Mouse (Mus musculus): Measurements from ENCODE around the gene Ccdc34.

The Ccdc34 gene

GRCm38 (mm10) chr2:110182248-110182647 lies 164.6 kb downstream of the Ccdc34 start:
- peak; percentile 79 to 81 for DNase-seq

- no peak for DNase-seq
Observed at GRCm38 (mm10) chr2:110182795-110183486, 165.3 kb downstream of the Ccdc34 start.

- peak; percentile 75 to 76 for DNase-seq
Observed at GRCm38 (mm10) chr2:110184071-110184470, 166.5 kb downstream of the Ccdc34 start.

- DNase-seq, result no peak
Observed at GRCm38 (mm10) chr2:110186427-110186980, 168.9 kb downstream of the Ccdc34 start.

- no peak for DNase-seq
Observed at GRCm38 (mm10) chr2:110188696-110189397, 171.2 kb downstream of the Ccdc34 start.

- DNase-seq, result no peak
Observed at GRCm38 (mm10) chr2:110190416-110190815, 172.8 kb downstream of the Ccdc34 start.

GRCm38 (mm10) chr2:110191186-110191690 lies 173.6 kb downstream of the Ccdc34 start:
- DNase-seq, result no peak

- peak in 1 of 2 experiments; percentile 44 for DNase-seq
Observed at GRCm38 (mm10) chr2:110191965-110192701, 174.5 kb downstream of the Ccdc34 start.

GRCm38 (mm10) chr2:110192702-110193312 lies 175.2 kb downstream of the Ccdc34 start:
- DNase-seq, result peak; percentile 38 to 47

GRCm38 (mm10) chr2:110196551-110196950 lies 178.9 kb downstream of the Ccdc34 start:
- DNase-seq, result no peak

- DNase-seq, result no peak
Observed at GRCm38 (mm10) chr2:110199648-110200047, 182.0 kb downstream of the Ccdc34 start.

GRCm38 (mm10) chr2:110201770-110202169 lies 184.2 kb downstream of the Ccdc34 start:
- no peak for DNase-seq

GRCm38 (mm10) chr2:110202716-110203497 lies 185.3 kb downstream of the Ccdc34 start:
- DNase-seq, result no peak

- DNase-seq, result no peak
Observed at GRCm38 (mm10) chr2:110204169-110204568, 186.6 kb downstream of the Ccdc34 start.

GRCm38 (mm10) chr2:110204705-110205318 lies 187.2 kb downstream of the Ccdc34 start:
- peak; percentile 85 to 87 for DNase-seq

- DNase-seq, result peak; percentile 55 to 59
Observed at GRCm38 (mm10) chr2:110210508-110211496, 193.2 kb downstream of the Ccdc34 start.

GRCm38 (mm10) chr2:110214278-110214677 lies 196.7 kb downstream of the Ccdc34 start:
- no peak for DNase-seq

GRCm38 (mm10) chr2:110214991-110215684 lies 197.5 kb downstream of the Ccdc34 start:
- no peak for DNase-seq

GRCm38 (mm10) chr2:110215685-110216058 lies 198.1 kb downstream of the Ccdc34 start:
- no peak for DNase-seq
